12 mouse cellular contexts compared by ENCODE assay signal in the genomic region with DNA sequence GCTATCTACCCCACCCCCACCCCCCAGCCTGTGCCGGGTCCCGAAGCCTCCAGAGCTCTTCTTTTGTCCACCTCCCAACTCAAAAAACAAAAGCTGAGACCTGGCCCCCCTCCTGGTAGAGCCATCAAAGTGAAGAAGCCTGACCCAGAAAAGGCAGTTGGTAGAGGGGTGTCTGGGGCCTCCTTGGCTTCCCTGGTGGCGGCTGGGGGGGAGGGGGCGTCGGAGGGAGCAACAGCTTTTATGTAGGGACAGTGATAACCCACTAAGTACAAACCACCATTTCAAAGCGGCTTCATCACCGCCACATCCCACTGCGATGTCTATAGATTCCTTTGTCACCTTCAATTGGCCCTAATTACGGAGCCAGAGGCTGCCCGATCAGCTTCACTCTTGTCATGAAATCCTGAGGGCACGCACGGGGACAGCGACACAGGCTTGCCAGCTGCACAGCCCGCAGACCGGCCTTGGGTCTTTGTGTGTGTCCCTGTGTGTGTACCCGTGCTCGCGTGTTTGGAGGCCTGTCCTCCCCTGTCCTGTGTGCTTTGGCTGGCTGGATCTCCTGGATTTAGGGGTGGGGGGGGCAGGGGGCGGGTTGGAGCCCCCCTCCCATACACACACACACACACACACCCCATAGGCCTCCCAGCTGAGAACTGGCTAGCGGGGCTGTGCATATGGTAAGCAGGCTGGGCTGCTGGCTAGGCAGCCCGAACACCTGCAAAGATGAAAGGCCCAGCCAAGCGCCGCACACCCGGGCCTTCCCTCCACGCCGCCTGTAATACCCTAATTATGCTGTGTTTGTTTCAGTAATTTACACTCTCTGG.
DNase-seq lines count a peak whose midpoint lies in the region; ATAC-seq and TF ChIP-seq lines count a peak whose summit lies in the region.
"Had no signal": no experiment of that assay in that cellular context is flagged by ENCODE, and none has a peak within 500 bp of the region (broad histone marks: within the 10 kb centered on the region; RNA-seq: fewer than 3 reads in every experiment).

No protein-coding gene starts in this region.

- peaks cover 99% of the 10 kb centered on the region for H3K4me1 ChIP-seq in heart, embryonic 13.5 days
- peaks cover 100% of the 10 kb centered on the region for H3K4me1 ChIP-seq in hindbrain, embryonic 12.5 days
- peaks cover 100% of the 10 kb centered on the region for H3K4me1 ChIP-seq in neural tube, embryonic 13.5 days (replicated peaks)

- H3K36me3 ChIP-seq in heart, embryonic 13.5 days: no peaks in the 10 kb centered on the region
- no peaks in the 10 kb centered on the region for H3K36me3 ChIP-seq in hindbrain, embryonic 12.5 days
- H3K36me3 ChIP-seq in neural tube, embryonic 13.5 days: no peaks in the 10 kb centered on the region
- H3K36me3 ChIP-seq: stomach, embryonic 15.5 days had no signal

- TF ChIP-seq CTCF in gastrocnemius, adult 2 months (IDR thresholded peaks at IDR 0.05): no peak

- WGBS in heart, embryonic 13.5 days: 41% methylated on average over 26 of the region's 26 CpGs
- WGBS in hindbrain, embryonic 12.5 days: 9% methylated on average over 26 of the region's 26 CpGs
- 5% methylated on average over 26 of the region's 26 CpGs for WGBS in neural tube, embryonic 13.5 days

- peak overlapping the region; percentile 24 for H3K4me2 ChIP-seq in heart, embryonic 13.5 days
- peak overlapping the region; percentile 32 for H3K4me2 ChIP-seq in hindbrain, embryonic 12.5 days (replicated peaks)
- H3K4me2 ChIP-seq in neural tube, embryonic 13.5 days: peak overlapping the region; percentile 36
- H3K4me2 ChIP-seq: stomach, embryonic 15.5 days had no signal

- H3K9me3 ChIP-seq in heart, embryonic 13.5 days: no peaks in the 10 kb centered on the region
- H3K9me3 ChIP-seq in hindbrain, embryonic 12.5 days (replicated peaks): no peaks in the 10 kb centered on the region
- H3K9me3 ChIP-seq in neural tube, embryonic 13.5 days: no peaks in the 10 kb centered on the region
- H3K9me3 ChIP-seq: stomach, embryonic 15.5 days had no signal

- H3K27ac ChIP-seq in heart, embryonic 13.5 days (replicated peaks): 0 out of 2 replicates have a peak overlapping the region, but pooled peaks have one; percentile 8
- peak overlapping the region; percentile 94 for H3K27ac ChIP-seq in hindbrain, embryonic 12.5 days
- H3K27ac ChIP-seq in neural tube, embryonic 13.5 days (replicated peaks): peak overlapping the region; percentile 90
- H3K27ac ChIP-seq in gastrocnemius, adult 2 months: no peak overlapping the region
- H3K27ac ChIP-seq: left cerebral cortex, adult 2 months; stomach, embryonic 15.5 days had no signal

- ATAC-seq in heart, embryonic 13.5 days (ENCODE audit: extremely low read depth, insufficient number of reproducible peaks, low FRiP score, low TSS enrichment): no peak
- peak; percentile 33 for ATAC-seq in hindbrain, embryonic 12.5 days (ENCODE audit: low FRiP score)
- peak; percentile 42 for ATAC-seq in neural tube, embryonic 13.5 days (ENCODE audit: low read depth)

- no peak overlapping the region for H3K4me3 ChIP-seq in heart, embryonic 13.5 days
- H3K4me3 ChIP-seq in hindbrain, embryonic 12.5 days: no peak overlapping the region
- H3K4me3 ChIP-seq in neural tube, embryonic 13.5 days: no peak overlapping the region
- H3K4me3 ChIP-seq in gastrocnemius, adult 2 months: no peak overlapping the region
- H3K4me3 ChIP-seq: left cerebral cortex, adult 2 months; stomach, embryonic 15.5 days had no signal

- intact Hi-C loops in gastrocnemius, adult 2 months (cut with DNase I): no loop called here

- no peaks in the 10 kb centered on the region for H3K27me3 ChIP-seq in heart, embryonic 13.5 days (replicated peaks)
- peaks cover 7% of the 10 kb centered on the region; the same call in 1 of the 2 replicates for H3K27me3 ChIP-seq in hindbrain, embryonic 12.5 days
- H3K27me3 ChIP-seq in neural tube, embryonic 13.5 days: no peaks in the 10 kb centered on the region
- H3K27me3 ChIP-seq: stomach, embryonic 15.5 days had no signal

- peak overlapping the region; percentile 60 for H3K9ac ChIP-seq in heart, embryonic 13.5 days
- peak overlapping the region; percentile 56 for H3K9ac ChIP-seq in hindbrain, embryonic 12.5 days
- H3K9ac ChIP-seq in neural tube, embryonic 13.5 days: peak overlapping the region; percentile 56
- H3K9ac ChIP-seq: stomach, embryonic 15.5 days had no signal

- no peak for DNase-seq in heart, adult 9 months (ENCODE audit: low spot score in 2 of 2)
- peak; percentile 78 to 83 for DNase-seq in cerebellum, postnatal 14 days
- DNase-seq in right cerebral cortex, postnatal 10 days (ENCODE audit: low spot score in 2 of 2): no peak
- DNase-seq in gastrocnemius, adult 2 months: no peak
- no peak for DNase-seq in kidney, adult 8-10 months
- DNase-seq: adrenal gland, adult 8-10 months; gastrocnemius, postnatal 25 days had no signal

Comparison
In these comparisons a context has a peak if more than half of its experiments do, and no peak if none do; other contexts are left out.
1. DNase-seq: peak in cerebellum, postnatal 14 days (2 of 2); none in heart, adult 9 months (0 of 2), right cerebral cortex, postnatal 10 days (0 of 2), gastrocnemius, adult 2 months (single experiment) and kidney, adult 8-10 months (0 of 2).
2. Peak in every context shown above with its lines, with median percentiles within 50 percentile points of each other: H3K4me2 ChIP-seq and H3K9ac ChIP-seq.